Mouse (Mus musculus): ENCODE measurements around the gene Gm45837.

The Gm45837 gene

GRCm38 (mm10) chr7:101391909-101392479, 18.7 kb upstream of the Gm45837 start:
- 0 out of 2 replicates have a peak, but pooled peaks have one; percentile 39 for ATAC-seq (ENCODE audit: low TSS enrichment)

DNA sequence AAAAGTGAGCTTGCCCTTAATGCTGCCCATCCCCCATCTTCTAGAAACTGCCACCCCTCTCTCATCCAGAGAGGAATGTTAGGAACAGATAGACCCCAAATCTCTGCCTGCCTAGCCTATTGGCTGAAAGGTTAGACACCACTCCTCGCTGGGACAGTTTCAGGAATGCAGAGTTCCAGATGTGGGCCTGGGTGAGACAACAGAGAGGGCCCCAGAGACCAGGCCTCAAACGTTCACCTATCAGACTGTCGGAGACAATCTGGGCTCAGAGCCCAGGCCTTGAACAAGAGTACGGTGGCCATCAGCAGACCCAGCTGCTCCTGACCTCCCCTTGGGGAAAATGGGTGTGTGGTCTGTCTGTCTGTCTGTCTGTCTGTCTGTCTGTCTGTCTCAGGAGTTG, 17.7 kb upstream of the Gm45837 start:
- no peak for ATAC-seq (ENCODE audit: low TSS enrichment)

DNA sequence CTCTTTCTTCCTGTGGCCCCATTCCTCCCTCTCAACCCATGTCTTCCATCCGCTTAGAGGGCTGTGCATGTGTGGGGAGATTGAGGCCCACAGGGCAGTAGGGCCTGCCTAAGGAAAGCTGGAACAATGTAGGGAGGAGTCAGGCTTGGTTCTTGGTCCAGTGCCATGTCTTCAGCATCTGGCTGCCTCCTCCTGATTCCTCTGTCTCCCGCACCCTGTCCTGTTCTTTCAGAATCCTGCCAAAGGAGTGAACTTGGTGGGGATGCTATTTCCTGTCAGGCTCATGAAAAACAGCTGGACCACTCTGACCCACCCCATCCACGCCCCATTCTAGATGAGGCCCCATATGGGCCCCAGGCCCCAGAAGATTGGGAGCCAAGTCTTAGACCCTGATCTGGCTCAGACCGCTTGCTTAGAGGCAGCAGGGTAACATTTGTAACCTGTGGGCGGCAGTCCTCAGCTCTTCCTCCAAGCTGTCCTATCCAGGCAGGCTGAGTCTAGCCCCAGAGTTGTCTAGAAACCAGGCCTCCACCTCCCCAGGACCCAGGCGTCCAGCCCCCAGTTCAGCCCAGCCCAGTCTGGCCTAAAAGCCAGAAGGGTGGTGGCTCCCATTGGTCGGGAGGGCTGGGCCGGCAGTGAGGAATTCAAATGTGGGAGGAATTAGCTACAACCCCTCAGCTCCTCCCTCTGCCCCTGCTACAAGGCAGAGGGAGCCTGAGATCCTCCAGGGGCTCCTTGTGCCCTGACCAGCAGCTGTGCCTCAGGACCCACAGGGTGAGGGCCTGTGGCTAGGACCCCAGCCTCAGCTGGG, 16.8 kb upstream of the Gm45837 start:
- ATAC-seq (ENCODE audit: low TSS enrichment): peak; percentile 32; the same call in 1 of the 2 replicates

DNA sequence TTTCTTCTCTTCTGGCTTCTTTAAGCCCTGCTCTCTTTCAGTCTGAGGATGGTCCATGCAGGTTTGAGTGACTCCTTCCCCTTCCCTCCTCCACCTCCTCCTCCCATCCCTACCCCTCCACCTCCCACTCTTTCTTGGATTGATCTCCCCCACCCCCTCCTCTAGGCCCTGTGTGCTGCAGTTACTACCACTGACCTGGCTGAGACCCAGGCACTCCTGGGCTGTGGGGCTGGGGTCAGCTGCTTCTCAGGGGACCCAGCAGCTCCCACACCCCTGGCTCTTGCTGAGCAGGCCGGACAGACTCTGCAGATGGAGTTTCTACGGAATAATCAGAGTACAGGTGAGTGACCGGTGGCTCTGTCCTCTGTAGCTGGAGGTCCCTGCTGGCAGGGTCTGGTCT, 16.1 kb upstream of the Gm45837 start:
- ATAC-seq (ENCODE audit: low TSS enrichment): no peak

GRCm38 (mm10) chr7:101395471-101395870, 15.2 kb upstream of the Gm45837 start:
- no peak for ATAC-seq (ENCODE audit: low TSS enrichment)

- ATAC-seq (ENCODE audit: low TSS enrichment): no peak
Measured at GRCm38 (mm10) chr7:101397175-101397574, 13.5 kb upstream of the Gm45837 start.

DNA sequence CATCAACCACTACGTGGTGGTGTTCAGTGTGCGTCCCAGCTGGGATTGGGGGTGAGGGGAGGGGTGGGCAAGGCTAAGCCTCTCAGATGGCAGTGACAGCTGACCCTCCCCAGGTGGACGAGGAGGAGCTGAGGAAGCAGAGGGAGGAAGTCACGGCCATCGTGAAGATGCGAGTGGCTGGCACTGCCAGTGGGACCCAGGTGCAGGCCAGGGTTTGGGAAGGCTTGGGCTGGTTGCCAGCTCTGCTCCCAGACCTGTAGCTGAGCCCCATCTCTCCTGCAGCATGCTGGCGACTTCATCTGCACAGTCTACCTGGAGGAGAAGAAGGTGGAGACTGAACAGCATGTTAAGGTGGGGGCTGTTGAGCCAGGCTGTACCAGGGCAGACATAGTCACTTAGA, 9.2 kb upstream of the Gm45837 start:
- ATAC-seq (ENCODE audit: low TSS enrichment): no peak

DNA sequence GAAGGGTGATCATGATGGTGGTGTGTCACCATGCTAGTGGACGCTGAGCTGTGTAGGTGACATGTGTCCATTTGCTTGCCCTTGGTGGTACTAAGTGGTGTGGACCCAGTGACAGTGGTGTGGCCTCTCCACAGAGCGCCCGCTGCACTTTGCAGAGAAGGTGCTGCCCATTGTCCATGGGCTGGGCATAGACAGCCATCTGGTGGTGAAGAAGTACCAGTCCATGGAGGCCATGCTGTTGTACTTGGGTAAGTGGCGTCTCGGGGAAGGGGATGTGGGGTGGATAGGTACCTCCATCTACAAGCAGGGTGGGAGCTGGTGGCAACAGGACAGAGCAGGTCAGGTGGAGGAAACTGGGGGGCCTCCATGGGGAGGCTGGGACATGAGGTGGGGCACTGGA, 6.9 kb upstream of the Gm45837 start:
- ATAC-seq (ENCODE audit: low TSS enrichment): no peak

DNA sequence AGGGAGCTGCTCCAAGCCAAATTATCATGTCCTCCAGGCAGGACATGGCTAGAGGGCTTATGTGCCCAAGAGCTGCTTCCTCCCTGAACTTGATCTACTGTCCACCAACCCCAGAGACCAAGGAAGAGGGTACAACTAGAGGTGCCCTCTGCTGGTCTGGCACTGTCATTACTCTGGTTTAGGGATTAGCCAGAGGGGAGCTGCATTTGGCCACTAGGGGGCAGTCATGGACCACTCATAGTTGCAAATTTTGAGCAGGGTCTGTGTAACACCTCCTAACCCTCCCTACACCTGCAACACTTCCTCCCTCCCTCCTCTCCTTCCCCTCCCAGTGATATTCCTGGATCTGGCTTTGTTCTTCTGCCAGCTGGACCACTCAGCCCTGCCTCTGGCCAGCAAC, 2.1 kb downstream of the Gm45837 start:
- peak; percentile 21 for ATAC-seq (ENCODE audit: low TSS enrichment)

- peak; percentile 63 for ATAC-seq (ENCODE audit: low TSS enrichment)
Measured at GRCm38 (mm10) chr7:101414209-101414608, 3.5 kb downstream of the Gm45837 start.

GRCm38 (mm10) chr7:101414661-101415511, 4.2 kb downstream of the Gm45837 start:
- ATAC-seq (ENCODE audit: low TSS enrichment): peak; percentile 9

DNA sequence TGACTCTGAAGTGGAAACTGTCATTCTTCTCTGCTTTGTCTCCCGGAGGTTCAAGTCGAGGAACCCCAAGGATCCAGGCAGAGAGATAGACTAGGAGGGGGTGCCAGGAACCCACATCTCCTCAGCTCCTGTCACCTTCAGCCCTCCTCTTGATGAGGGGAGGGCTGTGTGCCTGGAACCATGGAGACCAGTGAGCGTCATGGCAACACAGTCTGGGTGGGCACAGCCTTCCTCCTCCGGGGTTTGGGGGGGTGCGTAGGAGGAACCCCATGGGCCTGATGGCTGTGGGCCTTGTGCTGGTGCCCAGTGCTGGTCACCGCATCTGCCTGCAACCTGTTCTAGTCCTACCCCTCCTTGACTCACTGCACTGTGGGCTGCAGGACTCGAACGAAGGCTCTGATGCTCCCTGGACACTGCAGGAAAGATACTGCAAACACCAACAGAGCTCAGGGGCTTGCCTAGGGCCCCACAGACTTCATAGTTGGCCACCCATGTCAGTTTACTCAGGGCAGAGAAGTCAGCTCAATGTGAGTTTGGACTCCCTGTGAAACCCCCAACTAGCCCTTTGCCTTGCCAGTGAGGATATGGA, 4.9 kb downstream of the Gm45837 start:
- no peak for ATAC-seq (ENCODE audit: low TSS enrichment)

- ATAC-seq (ENCODE audit: low TSS enrichment): no peak
Measured at GRCm38 (mm10) chr7:101416391-101416790, 5.7 kb downstream of the Gm45837 start.

- no peak for ATAC-seq (ENCODE audit: low TSS enrichment)
Measured at GRCm38 (mm10) chr7:101419013-101419770, 8.5 kb downstream of the Gm45837 start.

DNA sequence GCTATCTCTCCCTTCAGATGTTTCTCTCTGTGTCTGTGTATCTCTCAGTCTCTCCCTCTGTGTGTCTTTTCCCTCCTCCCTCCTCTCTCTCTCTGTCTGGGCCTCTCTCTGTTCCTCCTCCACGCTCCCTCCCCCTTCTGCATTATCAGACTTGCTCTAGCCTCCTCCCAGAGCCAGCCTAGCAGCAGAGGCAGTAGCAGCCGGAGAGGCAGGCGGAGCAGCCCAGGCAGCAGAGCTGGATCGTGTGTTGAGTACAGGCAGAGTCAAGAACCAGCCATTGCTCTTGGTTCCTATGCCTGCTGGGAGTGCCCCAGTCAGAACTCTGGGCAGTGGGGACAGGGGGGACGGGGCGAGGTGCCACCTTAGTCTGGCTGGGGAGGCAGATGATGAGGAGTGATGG, 10.8 kb downstream of the Gm45837 start, which contains the start of gene Pde2a:
Gene Pde2a, plus strand, starts transcription at position 163 of the 400 bp plus-strand sequence.
- peak; percentile 88 for ATAC-seq (ENCODE audit: low TSS enrichment)

DNA sequence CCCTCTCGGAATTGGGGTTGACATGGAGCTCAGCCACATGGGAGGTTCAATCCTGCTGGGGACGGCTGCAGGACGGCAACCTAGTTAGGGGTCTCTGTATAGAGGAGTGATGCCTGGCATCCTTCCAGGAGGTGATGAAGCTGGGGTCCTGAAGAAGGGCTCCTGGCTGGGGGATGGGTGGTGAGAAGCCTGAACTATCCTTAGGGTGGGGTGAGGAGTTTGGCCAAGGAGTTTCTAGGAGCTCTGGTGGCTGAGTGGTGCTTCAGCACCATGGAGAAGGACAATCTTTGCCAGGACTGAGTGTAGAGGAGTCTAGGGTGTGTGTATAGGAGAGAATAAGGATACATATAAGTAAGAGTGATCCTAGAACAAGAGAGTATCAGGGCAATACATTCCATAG, 11.4 kb downstream of the Gm45837 start:
- ATAC-seq (ENCODE audit: low TSS enrichment): no peak

- no peak for ATAC-seq (ENCODE audit: low TSS enrichment)
Measured at GRCm38 (mm10) chr7:101422646-101423045, 12.0 kb downstream of the Gm45837 start.

DNA sequence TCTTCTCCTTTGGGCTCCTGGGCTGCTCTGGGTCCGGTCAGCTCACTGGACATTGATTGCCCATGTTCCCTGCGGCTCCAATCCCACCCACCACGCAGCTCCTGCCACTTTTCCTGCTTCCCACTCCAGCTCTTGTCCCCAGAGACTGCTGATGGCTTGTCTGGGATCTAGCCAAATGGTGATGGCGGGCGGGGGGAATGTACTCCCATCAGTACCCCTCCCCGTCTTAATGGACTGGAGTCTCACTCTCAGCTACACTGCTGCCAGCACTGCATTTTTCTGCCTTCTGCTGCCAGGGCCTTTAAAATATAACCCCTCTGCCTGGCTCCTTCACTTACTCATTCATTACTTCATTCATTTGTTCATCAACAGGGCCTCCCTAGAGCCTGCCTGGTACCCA, 13.3 kb downstream of the Gm45837 start:
- ATAC-seq (ENCODE audit: low TSS enrichment): no peak

DNA sequence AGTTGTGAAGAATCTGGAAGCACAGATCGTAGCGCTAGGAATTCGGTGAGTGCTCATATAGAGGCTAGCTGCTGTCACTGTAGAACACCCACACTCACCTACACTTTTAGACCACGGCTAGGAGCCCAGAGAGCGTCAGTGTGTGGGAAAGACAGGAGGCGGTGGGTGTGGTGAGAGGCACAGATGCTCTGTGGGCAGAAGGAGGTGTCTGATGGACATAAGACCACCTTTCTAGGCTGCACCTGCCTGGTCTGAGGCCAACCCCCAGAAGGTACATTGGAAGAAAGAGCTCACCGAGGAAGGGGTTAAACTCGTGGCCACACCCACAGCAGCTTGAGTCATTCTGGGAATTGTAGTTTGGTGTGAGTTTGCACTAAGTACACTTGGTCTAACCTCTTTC, 16.0 kb downstream of the Gm45837 start:
- ATAC-seq (ENCODE audit: low TSS enrichment): peak; percentile 59

GRCm38 (mm10) chr7:101427736-101428135, 17.1 kb downstream of the Gm45837 start:
- peak; percentile 36; the same call in 1 of the 2 replicates for ATAC-seq (ENCODE audit: low TSS enrichment)

GRCm38 (mm10) chr7:101435038-101435437, 24.4 kb downstream of the Gm45837 start:
- ATAC-seq (ENCODE audit: low TSS enrichment): no peak

All from frontal cortex, adult (tissue).